Mouse (Mus musculus) thymus, adult 2 months (tissue): ENCODE measurements around the gene Stxbp1.

Source experiments
- CTCF ChIP-seq: fragments of 200-500 bp; IDR thresholded peaks from 2 replicates; pipeline ENCODE4 v1.5.1; 2012; ENCODE audit warnings: mild to moderate bottlenecking, control low read depth, low read length, moderate library complexity, borderline replicate concordance; ENCODE audit not compliant: control insufficient read depth, poor library complexity, insufficient read depth; ENCODE audit errors: extremely low read depth
- POLR2A ChIP-seq: fragments of 200-500 bp; IDR thresholded peaks from 2 replicates; pipeline ENCODE4 v1.6.1; 2012; ENCODE audit warnings: mild to moderate bottlenecking, low read length, control low read depth, moderate library complexity; ENCODE audit not compliant: control insufficient read depth, poor library complexity, insufficient read depth; ENCODE audit errors: extremely low read depth

GRCm38 (mm10) chr2:32869721-32870274 lies 22.8 kb upstream of the Stxbp1 start:
- TF ChIP-seq POLR2A (no peak), CTCF (no peak)
